Mouse (Mus musculus) left cerebral cortex, postnatal 4 days (tissue): ENCODE results near the gene Mettl9. TPM values are rescaled to one million over a fixed set of nuclear protein-coding genes. Genes with fewer than 3 reads are reported as not detected.
A peak's percentile ranks its signal among the peaks of the same experiment; 100 is the strongest.
"Not testable (repeated sequence)": the region's sequence is repeated elsewhere in the genome, so short reads cannot be mapped to it uniquely, and the experiment has no call there.

ENCODE experiments used
- DNase-seq: peaks from one replicate; pipeline ENCODE4 v3.0.0-alpha.2; 2022
- intact Hi-C: fragments of 180-260 bp; cut with DNase I; formaldehyde crosslinking; loops from one replicate; pipeline ENCODE4 v1.15.1; 2025
- total RNA-seq, 2 experiments: library from RNA; stranded (reverse); gene quantifications; 2 replicates each; pipeline ENCODE4 v1.2.3; 2021

Mettl9 gene
- 100 to 1,000 TPM; 113 to 139 TPM for total RNA-seq

DNA sequence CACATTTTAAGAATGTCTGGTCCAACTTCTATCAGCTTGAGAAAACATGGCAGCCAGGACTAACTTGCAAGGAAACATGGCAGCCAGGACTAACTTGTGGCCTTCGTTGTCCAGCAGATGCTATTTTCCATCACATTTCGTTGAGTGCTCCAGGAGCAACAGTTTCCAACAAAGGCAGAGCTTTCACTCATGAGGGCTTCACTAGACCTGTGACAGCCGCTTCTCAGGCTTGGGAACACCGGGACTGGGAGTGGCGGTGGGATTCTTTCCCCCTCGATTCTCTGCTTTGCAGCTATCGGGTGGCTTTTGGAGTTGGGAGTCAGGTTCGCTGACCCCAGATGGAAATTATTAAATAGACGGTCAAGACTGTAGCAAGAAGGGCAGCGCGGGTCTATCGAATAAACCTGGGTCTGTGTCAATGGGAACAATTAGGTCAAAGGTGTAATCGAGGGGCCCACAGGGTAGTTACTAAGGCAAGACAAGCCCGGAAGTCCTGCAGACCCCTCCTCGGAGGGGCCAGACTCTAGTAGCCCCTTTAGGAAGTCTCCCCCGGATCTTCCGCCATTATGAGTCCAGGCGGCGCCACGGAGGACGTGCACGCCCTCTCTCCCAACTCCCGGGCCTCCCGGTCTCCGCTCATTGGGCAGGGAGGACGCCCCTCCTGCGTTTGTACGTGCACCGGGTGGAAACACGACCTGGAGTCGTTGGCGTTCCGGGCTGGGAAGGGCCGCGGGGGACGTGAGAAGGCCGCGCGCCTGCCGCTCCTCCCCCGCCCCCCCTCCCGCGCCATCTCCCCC is at the start of gene Mettl9:
Gene Mettl9, plus strand, starts transcription at position 590 of the 797 bp plus-strand sequence.
- intact Hi-C loops: no loop called here
- peak; percentile 97 for DNase-seq

DNA sequence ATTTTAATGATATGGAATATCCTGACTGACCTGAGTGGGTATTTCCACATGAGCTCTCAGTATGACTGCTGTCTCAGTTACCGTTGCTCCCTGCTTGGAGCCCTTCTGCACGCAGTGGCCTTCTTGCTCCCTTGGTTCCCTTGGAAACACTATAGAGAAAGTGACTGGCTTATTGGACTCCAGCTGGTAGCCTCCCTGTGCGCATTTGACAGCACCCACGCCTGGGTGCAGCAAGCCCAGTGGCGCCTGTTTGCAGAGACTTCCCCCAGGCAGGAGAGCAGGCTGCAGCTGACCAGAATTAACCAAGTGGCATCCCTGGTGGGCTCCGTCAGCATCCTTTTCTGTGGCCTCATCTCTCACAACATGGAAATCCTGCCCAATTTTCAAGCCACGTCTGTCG is 43.1 kb upstream of the Mettl9 start:
- intact Hi-C loops: no loop called here
- DNase-seq: no peak

DNA sequence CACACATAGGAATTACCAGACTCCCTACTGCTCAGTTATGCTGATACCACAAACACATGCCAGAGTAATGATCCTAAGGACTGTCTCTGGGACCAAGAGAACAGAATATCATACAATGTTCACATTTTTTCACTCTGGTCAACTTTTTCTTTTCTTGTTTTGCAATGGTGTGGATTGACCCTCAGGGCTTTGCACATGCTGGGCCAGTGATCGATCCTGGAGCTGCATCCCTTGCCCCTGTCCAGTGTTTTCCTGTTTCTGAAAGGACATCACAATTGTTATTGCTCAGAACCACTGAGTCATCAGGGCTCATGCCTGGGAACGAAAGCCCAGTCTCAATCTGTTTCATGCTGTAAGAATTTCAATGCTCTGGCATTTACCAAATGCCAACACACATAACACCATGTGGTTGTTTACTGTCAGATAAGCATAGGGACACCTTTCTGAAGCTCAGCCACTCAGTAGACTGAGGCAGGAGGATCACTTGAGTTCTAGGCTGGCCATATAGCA is 35.2 kb upstream of the Mettl9 start:
- DNase-seq: no peak
- intact Hi-C loops: loop anchor here (2.0 kb wide), 1 partner anchor 32 kb away; no protein-coding TSS in a partner anchor

DNA sequence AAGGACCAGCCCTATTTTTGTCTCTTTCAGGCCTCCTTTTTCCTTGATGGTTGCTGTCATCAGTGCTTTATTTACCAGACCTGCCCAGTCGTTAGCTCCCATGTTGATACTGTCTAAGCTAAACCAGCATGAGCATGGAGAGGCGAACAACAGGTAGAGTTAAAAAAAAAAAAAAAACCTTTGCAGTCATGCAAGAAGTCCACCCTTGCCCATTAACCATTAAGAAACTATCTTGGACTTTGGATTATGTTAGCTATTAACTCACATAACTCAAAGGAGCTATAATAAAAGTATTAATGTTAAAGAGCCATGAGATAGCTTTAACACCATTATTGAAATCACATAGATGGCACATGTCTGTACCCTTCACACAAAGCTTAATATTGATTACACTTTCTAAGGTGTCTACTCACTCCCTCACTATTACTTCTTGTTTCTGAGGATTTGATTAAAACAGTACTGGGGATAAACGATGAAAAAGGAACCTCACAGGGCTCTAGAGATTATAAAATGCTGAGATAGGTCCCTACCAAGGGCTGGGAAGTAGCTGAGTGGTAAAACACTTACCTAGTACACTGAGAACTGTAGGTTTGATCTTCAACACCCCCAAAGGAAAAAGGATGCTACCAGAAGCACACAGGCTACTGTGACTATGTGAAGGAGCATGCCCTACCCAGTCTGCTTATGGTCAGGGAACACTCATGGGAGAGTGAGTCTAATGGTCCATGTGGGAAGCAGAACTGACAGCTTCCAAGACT is 34.0 kb upstream of the Mettl9 start:
- DNase-seq: no peak
- intact Hi-C loops: no loop called here

DNA sequence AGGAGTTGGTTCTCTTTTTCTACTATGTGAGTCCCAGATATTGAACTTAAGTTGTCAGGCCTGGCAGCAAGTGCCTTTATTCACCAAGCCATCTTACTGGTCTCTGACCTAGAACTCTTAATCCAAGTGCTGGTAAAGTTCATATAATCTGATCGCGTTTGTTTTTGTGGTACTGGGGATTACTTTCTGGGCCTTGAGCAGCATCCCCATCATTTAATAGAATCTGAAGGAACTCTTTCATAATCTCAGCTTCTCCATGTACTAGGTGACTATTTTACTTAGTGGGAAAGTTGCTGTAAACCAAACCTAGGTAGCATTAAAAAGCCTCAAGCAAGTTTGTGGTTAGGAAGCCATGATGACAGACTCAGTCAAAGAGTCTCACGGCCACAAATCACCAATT is 32.4 kb upstream of the Mettl9 start:
- intact Hi-C loops: no loop called here
- DNase-seq: no peak

DNA sequence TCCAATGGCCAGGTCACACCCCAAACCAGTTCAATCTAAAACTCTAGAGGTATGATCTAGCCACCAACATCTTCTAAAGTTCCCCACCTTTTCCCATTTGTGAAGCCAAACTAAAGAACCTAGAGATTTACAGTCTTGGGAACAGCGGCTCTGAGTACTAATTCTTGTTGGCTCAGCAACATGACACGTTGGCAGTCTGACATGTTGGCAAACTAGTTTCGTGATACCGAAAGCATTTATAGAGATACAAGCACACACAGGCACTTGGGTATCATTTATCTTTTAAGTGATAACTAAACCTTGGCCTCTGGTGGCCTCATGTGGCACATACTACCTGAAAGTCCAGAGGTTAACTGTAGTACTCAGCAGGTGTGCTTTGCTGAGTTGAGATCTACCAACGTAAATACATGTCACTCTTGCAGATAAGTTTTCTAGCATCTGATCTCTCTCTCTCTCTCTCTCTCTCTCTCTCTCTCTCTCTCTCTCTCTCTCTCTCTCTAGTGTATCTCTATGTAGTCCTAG is 31.8 kb upstream of the Mettl9 start:
- DNase-seq: no peak
- intact Hi-C loops: no loop called here

DNA sequence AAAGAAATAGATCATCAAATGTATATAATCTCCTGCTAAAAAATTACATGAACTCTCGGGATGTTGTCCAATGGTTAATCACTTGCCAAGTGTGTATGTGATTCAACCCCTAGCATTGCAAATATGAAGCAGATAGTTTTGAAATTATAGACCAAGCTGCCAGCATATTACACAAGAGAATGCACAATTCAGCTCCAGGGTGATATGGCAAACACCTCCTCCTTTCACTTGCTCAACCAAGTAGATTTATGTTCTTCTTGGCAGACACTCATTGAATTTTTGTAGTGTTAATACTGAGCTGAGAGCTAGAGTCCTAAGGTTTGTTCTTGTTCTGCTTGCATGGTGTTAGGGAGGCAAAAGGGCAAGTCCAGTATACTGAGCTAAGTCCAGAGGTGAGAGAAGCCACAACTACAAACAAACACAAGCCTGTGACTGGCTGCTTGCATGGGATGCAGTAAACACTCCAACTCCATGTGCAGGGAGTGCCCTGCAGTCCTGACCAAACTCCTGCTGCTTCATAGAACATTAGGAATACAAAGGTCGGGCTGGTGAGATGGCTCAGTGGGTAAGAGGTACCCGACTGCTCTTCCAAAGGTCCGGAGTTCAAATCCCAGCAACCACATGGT is 30.3 kb upstream of the Mettl9 start:
- intact Hi-C loops: no loop called here
- DNase-seq: no peak

DNA sequence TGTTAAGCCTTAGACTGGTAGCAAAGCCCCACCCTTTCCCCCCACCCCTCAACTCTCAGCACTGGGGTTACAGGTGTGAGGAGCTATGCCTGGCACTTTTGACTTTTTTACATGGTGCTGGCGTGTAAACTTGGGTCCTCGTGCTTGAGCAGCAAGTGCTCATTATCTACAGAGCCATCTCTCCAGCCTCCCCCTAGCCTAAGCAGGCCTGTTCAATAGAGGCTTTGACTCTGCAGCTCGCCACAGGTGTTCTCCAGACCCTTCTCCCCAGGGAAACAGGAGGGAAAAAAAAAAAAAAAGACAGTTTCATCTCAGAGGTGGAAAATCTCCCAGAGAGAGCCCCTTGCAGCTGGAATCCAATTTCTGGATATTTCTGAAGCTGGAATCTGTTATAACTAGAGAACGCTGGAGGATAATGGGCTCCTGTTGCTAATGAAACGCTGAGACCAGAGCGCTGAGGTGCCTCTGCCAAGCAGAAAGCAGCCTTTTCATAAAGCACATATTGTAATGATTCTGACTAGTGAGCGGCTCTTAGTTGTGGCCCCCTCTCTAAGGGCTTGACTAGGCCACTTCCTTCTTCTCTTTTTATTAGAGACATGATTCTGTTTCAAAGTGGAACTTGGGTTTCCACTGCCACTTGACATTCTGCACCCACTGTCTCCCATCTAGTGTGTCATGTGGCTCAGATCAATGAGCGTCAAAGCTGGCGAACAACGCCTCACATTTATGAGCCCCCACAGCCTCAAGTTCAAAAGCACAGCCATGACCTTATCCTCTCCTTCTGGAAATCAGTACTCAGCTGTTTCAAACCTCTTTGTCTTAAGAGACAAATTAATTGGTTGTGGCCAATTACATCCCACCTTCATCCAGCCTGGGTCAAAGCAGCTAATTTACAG is 22.2 kb upstream of the Mettl9 start:
- no peak for DNase-seq
- intact Hi-C loops: no loop called here

DNA sequence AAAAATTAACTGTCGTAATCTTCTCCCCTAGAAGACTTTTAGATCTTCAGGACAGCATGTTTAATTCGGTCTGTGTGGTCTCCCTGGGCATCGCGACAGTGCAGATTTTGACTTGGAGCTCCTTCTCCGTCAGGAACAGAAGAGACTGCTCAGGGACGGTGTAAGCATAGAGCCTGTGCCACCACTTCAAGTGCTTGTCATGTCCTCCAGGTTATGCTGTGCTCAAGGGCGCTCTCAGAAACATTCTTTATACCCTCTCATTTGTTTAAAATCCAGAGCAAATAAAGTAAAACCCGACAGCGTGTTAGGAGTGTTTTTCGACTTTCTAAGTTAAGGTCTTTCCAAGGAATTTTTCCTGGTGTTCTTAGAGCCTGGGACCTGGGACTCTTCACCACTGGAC is 19.8 kb upstream of the Mettl9 start:
- intact Hi-C loops: no loop called here
- DNase-seq: no peak

DNA sequence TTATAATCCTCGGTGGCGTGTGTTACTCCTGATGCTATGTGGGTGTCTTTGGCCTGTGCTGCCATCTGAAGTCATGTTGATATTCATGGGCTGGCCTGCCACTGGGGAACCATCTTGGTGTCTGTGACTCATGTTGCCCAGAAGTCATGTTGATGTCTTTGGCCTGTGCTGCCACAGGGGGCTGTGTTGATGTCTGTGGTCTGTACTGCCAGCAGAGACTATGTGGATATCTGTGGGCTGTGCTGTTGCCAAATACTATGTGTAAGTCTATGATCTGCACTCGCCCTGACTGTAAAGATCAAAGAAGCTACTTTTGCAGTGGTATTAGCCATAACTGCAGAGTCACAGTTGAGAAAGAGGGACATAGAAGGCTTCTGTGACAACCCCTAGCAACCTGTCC is 15.5 kb upstream of the Mettl9 start:
- intact Hi-C loops: no loop called here
- no peak for DNase-seq

DNA sequence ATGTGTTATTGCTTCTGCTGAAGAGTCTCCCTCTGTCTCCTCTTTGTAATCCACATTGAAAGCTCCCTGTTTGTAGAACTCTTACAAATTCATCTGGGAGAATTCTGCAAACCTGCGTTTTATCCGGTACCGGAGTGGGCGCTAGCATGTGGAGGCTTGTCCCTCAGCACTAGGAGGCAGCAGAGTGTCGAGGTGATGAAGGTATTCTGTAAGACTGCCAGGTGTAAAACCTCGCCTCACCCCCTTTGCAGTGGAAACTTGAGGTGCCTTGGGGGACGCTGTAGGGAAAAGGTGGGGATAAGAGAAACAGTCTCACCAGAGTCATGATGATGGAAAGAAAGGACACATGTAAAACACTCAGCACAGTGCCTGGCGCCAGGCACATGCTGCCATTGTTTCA is 14.0 kb upstream of the Mettl9 start:
- no peak for DNase-seq
- intact Hi-C loops: no loop called here

DNA sequence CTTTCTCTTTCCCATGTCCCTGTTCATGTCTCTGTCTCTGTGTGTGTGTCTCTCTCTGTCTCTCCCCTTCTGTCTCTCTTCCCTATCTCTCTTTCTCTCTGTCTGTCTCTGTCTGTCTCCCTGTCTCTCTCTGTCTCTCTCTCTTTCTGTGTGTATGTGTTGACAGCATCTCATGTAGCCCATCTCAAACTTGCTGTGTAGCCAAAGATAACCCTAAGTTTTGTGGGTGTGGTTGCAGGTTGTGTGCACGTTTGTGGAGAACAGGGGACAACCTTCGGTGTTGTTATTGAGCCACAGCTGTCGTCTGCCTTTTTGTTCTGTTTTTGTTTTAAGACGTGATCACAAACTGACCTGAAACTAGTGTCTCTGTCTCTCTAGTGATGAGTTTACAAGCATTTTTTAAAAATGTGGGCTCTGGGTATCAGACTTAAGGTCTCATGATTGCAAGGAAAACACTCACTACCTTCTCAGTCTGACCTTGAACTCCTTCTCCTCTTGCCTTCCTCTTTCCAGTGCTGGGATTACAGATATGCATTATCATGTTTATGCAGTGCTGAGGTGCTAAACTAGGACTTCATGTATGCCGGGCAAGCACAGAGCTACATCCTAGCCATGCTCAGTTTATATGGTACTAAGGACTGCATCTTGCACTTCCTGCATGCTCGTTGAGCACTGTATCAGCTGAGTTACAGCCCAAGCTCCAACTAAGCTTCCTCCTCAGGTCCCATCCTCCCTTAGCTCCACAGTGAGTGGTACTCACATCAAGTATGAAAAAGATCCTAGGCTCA is 8.8 kb upstream of the Mettl9 start:
- intact Hi-C loops: no loop called here
- no peak for DNase-seq

DNA sequence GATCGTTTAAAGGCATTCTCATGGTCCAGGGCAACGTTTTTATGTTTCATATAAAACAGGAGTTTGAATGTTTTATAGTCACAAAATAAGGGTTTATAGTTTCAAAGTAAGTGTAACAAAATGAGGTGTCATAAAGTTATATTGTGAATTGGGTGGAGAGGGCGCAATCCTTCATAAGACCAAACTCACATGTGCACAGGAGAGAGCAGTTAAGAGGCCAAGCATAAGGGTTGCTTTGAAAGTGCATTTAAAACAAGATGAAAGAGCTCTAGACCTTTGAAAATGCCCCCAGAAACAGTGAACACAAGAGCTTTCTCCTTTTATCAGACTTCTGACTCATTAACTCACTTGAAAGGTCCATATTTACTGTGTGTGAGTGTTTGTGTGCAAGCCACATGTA is 7.9 kb upstream of the Mettl9 start:
- DNase-seq: no peak
- intact Hi-C loops: no loop called here

DNA sequence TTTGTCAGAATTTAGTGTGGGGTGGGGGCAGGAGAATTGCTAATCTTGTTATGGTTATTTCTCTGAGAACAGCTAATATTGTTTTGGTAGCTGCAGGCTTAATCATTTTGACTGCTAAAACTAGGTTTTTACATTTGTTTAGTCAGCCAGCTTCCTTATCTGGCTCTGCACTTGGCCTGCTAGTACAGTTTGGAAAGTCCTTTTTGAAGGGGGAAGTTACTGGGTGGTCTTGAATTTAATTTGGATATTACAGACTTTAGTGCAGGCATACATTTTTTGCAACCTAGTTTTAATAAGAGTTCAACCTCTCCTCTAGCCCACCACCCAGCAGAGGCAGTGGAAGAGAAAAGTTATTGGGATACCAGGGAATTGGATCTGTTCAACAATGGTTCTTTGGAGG is 4.3 kb upstream of the Mettl9 start:
- intact Hi-C loops, DNase-seq: not testable (repeated sequence)

DNA sequence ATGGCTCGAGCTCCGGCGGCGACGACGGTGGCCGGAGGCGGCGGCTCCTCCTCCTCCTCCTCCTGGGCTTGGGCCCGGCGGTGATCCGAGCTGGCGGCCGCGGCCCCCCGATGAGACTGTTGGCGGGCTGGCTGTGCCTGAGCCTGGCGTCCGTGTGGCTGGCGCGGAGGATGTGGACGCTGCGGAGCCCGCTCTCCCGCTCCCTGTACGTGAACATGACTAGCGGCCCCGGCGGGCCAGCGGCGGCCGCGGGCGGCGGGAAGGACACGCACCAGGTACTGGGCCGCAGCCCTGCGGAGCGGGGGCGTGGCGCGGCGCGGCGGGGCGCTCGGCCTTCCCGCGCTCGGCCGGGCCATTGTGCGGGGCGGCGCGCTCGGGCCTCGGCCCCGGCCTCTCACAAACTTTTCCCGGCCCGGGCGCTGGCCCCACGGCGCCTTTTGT is 476 bp downstream of the Mettl9 start:
- no peak for DNase-seq

DNA sequence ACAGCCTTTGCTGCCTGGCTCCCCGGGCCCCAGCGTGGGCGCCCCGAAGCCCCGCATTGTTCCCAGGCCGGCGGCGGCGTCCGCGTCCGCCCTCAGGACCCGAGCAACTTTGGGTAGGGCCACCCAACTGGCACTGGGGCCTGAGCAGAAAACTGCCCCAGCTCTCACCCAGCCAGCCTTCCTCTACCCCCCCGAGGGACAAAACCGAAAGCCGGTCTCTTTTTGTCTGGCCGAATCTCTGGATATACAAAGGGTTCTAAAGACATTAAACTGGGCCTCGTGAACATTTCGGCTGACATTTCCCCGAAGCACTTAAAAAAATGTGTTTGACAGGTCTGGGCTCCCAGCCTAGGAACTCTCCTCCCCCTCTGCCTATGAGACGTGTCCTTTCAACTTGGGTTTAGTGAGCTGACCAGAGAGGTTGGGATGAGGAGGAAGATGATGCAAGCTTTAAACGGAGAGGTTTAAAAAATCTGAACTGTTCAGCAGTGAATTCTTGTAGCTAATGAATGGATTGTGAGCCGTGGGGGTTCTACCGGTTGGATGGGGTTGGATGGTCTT is 996 bp downstream of the Mettl9 start:
- intact Hi-C loops: no loop called here

More for the DNA sequence above, 476 bp downstream of the Mettl9 start:
- intact Hi-C loops: no loop called here

DNA sequence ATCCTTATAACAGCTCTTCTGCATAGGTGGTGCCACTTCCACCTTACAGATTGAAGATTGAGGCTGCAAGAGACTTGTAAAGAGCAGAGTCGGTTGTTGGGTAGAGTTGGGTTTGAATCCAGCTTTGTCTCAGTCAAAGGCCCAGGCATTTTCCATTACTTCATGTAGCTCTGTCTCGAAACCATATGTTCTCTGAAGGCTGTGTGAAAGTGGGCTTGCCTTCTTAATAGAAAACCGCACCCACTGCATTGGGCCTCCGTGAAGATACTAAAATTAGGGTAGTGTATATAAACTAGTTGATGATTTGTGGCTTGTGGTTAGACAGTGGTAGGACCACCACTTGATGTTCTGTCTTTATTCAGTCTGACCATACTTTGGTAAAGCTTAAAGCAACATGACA is 6.3 kb downstream of the Mettl9 start:
- intact Hi-C loops: no loop called here
- no peak for DNase-seq

More for the DNA sequence above, 996 bp downstream of the Mettl9 start:
- DNase-seq: peak; percentile 32

DNA sequence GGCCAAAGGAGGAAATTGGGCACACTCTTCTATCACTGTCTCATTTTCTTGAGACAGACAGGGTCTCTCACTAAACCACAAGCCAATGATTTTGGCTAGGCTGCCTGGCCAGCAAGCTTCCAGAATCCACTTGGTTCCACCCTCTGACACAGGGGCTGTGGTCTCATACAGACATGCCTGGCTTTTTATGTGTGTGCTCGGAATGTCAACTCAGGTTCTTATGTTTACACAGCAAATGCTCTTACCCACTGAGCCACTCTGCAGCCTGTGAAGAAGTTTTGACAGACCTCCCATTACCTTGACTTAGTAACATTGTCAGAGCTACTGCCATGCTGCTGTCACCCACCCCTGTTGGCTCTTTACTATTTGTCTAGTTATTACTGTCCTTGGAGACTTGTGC is 7.7 kb downstream of the Mettl9 start:
- no peak for DNase-seq
- intact Hi-C loops: no loop called here

DNA sequence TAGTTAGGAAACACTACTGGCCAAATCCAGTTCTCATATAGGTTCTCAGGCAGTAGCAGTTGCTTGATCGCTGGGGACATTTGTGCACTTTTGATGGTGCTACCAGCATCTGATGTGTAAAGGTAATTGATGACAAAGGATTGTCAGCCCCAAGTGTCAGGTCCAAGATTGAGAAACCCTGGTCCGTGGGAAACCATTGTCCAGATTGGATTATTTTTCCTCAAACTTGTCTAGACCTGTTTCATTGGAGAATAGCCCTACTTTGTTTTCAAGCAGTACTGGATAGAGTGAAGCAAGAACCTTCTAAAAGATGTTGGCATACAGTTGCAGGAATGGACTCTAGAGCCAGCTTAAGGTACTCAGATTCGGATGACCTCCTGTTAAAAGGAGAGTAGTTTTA is 8.8 kb downstream of the Mettl9 start:
- intact Hi-C loops: no loop called here
- DNase-seq: no peak
